Mouse (Mus musculus): ENCODE results near the gene Gstt1.
A peak's percentile ranks its signal among the peaks of the same experiment; 100 is the strongest.

Gene Gstt1

DNA sequence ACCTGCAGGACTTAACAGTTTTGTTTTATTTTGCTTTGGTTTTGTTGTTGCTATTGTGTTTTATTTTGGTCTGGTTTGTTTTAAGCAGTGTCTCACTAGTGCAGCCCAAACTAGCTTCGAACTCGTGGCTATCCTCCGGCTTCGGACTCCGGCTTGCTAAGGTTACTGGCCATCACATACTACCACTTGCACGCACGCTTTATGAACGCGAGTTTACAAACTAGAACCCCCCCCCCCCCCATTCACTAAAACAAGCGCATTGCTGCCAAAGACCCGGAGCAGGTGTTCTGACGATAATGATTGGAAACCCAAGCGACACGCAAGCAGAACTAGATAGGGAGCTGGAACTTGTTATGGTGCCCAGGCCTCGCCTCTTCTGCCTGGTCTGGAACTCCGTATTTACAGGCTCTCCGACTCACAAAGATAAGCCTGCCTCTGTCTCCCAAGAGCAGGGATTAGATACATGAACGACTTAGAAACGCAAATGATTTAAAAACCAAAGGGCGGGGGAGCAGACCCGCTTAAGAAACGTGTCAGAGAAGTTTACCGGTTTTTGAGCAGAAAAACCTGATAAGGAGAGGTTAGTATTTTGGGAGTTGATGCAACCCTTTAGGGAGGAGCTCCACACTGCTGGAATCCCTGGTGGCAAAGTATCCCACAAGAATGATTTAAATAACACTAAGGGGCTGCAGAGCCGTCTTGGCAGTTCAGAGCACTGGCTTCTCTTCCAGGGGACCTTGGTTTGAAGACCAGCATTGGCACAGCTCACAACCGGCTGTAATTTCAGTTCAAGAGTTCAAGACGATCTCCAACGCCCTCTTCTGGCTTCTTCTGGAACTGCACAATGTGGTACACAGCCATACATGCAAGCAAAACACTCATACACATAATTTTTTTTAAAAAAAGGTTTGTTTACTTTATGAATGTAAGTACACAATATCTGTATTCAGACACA lies 33.6 kb downstream of the Gstt1 start:
- peak; percentile 42 for DNase-seq (ENCODE audit: low read depth, low spot score)

DNA sequence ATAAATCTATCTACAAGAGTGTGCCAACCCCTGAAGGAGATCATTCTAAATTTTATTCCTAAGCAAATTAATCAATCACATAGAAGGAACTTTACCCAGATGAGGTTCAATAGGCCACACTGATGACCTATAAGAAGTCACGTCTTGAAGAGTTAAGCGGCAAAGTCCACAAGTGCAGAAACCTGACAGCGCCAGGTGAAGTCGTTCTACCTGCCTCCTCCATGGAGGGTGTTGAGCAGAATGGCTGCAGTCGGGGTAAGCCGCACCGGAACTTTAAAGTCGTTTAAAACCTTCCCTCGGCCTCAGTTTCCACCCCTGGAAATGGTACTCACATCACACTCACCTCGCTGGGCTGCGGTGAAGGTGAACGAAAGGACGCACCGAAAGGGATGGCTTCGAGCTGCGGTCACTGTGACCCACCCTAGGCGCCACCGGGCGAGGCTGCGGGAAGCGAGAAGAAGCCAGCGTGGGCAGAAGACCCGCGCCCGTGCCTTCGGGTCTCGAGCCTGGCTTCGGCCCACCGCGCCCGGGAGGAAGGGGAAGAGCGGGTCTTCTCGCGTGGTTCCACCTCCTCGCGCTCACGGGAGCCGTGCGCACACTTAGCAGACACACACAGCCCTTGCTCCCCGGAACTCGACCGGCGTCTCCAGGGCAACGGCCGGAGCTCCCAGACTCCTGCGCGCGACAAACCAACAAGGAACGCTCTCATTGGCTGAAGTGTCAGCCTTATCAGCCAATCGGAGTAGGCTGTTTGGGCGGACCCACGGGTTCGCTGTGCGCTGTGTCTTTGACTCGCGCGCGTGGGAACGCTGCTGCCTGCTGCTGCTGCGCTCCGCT lies 34.5 kb downstream of the Gstt1 start, which contains the start of gene Cabin1:
TSS of gene Cabin1 (minus strand) at position 660 of the 837 bp plus-strand sequence.
- DNase-seq (ENCODE audit: low read depth, low spot score) = peak; percentile 97

DNA sequence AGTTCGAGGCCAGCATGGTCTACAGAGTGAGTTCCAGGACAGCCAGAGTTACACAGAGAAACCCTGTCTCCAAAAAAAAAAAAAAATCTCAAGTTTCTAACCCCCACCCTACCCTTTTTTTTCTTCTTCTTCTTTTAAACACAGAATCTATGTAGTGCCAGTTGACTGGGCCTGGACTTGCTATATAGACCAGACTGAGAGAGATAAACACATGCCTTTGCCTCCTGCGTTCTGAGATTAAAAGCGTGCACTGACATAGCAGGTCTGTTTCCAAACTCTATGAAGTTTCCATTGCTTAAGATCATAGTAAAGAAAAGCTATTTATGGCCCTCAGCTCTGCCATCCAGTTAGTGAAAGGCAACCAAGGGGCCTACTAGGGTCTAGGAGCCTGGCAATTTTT lies 36.0 kb downstream of the Gstt1 start:
- DNase-seq (ENCODE audit: low read depth, low spot score) = no peak

DNA sequence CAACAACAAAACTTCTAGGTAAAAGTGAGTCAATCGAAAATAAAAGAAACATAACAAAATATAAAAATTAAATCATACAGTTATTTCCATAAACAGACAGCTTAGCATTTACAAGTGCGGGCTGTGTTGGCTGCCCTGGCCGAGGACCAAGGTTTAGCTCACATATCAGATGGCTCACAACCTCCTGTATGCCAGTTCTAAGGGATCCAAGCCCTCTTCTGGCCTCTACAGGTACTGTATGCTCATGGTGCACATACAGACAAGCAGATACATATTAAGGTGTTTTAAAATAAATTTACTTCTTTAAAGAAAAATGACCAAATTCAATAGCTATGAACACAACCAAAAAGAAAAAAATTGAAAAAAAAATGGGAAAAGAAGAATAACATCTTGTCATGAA lies 38.1 kb downstream of the Gstt1 start:
- no peak for DNase-seq (ENCODE audit: low read depth, low spot score)

DNA sequence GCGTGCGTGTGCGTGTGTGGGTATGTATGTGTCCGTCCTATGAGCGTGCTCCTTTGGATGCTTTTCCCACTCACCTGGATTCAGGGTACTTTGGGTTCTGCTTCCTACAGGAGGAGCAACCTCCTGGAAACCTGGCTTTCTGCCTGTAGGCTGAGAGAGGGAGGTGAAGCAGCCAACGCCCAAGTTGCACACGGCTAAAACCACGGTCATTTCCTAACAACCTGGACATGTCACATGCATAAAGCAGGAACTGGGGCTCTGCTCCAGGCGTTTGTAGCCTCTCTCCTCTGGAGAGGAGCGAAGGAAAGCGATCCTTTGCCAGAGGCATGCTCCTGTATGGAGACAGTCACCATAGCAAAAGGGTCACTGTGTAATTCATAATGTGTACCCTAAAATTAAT lies 41.7 kb downstream of the Gstt1 start:
- DNase-seq (ENCODE audit: low read depth, low spot score) = no peak

DNA sequence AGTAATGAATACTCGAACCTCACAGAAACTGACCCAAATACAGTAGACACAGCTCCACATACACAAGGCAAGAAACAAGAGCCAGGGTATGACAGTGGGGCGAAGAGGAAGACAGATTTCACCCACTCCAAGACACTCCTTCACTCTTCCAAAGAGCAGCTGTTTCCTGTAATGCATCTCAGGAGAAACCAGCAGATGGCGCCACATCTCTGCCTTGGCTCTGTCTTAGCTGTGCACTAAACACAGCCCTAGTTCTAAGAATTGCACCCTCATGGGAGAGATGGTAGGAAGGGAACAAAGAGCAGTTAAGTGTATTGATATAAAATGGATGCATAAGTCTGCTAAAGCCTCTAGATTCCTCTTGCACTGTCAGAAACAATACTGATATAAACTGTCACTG lies 54.4 kb downstream of the Gstt1 start:
- DNase-seq (ENCODE audit: low read depth, low spot score) = peak; percentile 47

DNA sequence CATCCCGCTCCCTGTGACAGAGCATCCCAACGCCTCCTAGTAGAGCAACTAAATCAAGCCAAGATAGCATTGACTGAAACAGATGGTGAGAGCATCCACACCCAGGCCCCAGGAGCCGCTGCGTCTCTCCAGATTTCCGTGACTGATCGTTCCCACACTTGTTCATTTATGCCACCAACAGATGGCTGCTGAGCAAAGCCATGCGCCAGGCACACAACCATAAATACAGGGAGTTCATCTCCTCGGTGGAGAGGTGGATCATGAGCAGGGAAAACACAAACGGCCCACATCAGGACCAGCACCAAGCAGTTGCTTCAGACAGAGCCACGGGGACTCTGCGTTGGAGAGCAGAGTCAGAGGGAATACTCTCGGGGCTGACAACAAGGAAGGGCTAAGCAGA lies 55.0 kb downstream of the Gstt1 start:
- DNase-seq (ENCODE audit: low read depth, low spot score) = no peak

DNA sequence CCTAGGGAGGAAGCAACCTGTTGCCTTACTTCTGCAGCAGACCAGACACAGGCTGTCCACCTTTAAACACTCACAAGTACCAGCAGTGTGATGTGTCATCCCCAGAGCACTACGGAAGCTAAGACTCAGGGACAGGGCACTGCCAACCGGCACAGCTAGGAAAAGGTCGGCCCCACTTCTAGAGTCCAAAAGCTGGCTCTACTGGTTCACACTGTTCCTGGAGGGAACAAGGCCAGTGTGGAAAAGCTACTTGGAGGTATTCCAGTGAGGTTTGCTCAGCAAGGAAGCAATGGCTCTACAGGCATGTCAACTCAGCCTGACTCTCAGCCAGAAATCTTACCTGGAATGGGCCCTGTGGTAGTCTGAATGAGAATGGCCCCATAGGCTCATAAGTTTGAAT lies 57.5 kb downstream of the Gstt1 start:
- DNase-seq (ENCODE audit: low read depth, low spot score) = no peak

Measured in retina, adult 2 months (tissue).